Mouse (Mus musculus): ENCODE measurements at regions not wholly inside any gene's neighbourhood (a gene's known extent, or its start where the extent isn't known, plus 50 kb on each side); places are given as distances from the start of the nearest gene placed in this dataset.

GRCm38 (mm10) chr3:102574320-102574719 lies 104.6 kb downstream of the Ngf start:
- no peak for DNase-seq (ENCODE audit: low spot score)

GRCm38 (mm10) chr3:102576896-102577295 lies 107.2 kb downstream of the Ngf start:
- no peak for DNase-seq (ENCODE audit: low spot score)

DNA sequence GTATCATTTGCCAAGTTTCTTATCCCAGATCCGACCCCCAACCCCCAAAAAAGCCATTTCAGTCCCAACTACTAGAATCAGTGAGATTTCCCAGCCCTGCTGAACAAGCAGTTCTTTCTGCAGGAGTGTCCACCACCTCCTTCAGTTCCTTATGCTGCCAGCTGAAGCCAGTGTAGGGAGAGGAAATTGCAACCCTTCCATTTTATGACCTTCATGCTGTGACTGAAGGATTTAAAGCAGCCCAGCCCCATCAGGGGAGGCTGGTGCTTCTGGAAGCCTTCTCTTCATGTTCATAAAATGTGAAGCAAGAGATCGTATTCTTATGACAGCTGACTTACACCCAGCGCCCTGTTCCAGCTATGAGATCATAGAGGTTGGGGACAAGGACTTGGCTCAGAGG lies 112.1 kb downstream of the Ngf start:
- no peak for DNase-seq (ENCODE audit: low spot score)

- no peak for DNase-seq (ENCODE audit: low spot score)
Observed at GRCm38 (mm10) chr3:102585136-102585535, 115.4 kb downstream of the Ngf start.

GRCm38 (mm10) chr3:102586221-102586620 lies 116.5 kb downstream of the Ngf start:
- no peak for DNase-seq (ENCODE audit: low spot score)

GRCm38 (mm10) chr3:102592041-102592440 lies 122.3 kb downstream of the Ngf start:
- no peak for DNase-seq (ENCODE audit: low spot score)

DNA sequence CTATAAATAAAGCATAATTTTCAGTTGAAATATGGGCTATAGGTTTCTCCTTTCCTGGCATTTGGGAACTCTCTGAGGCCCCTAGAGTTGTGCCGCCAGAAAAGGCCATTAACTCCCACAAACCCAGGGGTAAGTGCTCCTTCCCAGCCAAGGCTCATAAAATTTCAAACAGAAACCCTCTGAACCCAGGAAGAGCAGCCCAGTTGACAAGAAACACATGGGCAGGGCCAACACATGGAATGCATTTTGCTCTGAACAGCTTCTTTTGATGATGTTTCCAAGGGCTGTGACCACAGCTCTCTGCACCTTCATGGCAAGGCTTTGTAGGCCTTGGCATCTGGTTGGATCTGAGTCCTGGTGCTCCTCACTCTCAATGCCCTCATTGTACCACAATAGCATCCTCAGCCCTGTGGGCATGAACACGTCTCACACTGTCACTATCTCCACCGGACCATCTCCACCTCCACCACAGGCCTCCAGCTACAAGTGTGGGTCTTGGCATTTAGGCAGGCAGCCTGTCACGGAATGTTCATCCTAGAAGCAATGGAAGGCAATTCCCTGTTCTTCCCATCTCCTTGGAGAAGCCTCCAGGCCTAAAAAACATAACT lies 127.3 kb downstream of the Ngf start:
- DNase-seq (ENCODE audit: low spot score) = no peak

GRCm38 (mm10) chr3:102599061-102599460 lies 129.3 kb downstream of the Ngf start:
- DNase-seq (ENCODE audit: low spot score) = no peak

DNA sequence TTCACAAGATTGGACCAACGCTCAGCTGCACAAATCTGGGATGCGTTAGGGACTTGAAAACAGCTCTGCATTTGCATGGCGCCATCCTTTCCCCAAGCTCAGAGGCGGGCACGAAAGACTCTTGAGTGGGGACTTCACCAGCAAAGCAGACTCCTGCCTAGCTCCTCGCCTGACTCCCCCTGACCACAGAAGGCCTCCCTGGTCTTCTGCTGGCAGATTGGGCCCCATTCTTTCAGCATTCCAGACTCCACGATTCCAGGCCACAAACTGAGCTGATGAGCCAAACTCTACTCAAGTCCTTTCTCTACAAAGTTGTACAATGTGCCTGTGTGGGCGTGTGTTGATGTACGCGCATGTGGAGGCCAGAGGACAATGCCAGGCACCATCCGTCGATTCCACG lies 131.6 kb upstream of the Tspan2 start:
- no peak for DNase-seq (ENCODE audit: low spot score)

- DNase-seq (ENCODE audit: low spot score) = no peak
Observed at GRCm38 (mm10) chr3:102605284-102605683, 129.0 kb upstream of the Tspan2 start.

DNA sequence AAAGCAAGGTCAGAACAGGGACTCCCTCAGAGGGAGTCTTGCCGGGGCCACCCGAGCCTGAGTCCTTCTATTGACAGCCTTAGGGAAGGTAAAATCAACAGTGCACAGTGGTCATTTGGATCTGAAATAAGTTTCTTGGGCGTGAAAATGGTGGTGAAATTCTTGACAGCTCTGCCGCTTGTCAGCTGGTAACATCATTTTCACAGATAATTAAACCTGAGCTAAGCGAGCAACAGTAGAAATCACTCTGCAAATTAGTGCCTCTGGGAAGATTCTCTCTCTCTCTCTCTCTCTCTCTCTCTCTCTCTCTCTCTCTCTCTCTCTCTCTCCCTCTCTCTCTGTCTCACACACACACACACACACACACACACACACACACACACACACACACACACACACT lies 123.4 kb upstream of the Tspan2 start:
- no peak for DNase-seq (ENCODE audit: low spot score)

DNA sequence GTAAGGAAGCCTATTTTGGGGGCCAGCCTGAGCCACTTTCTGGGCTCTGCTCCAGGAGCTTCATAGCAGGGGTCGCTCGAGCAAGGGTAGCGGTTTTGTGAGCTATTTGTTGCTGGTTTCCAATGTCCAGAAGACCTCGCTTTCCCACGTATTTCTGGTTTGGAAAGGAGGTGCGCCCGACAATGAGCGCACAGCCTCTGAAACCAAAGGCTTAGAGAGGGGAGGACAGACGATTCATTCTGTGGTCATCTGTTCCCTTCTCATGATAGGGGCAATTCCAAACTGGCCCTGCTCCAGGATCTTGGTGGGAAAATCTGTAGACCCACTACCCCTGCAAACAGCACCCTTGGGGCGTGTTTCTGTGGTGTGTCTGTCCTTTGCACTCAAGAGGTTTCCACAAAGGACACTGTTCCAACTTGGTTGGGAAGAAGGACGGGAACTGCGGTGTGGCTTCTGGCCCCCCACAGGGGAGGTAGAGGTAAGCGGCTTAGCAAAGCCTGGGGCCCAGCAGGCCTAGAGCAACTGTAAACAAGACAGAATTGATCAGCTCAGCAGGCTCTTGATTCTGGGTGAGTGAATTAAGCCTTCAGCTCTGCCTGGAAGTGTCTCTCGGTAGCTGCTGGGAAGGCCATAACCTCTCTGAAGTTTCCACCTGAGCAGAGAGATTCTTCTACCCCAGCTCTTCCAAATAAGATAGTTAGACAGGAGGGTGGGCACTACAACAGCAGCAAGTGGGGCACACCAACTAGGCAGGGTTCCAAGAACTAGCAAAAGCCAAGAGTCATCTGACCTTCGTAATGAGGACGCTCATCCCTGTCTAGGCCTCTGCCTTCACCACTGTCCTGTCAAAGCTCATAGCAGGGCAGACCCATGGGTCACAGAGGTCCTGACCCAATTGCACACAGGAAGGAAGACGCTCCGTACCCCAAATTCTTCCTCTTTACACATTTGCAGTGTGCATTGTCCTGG lies 122.6 kb upstream of the Tspan2 start:
- no peak for DNase-seq (ENCODE audit: low spot score)

GRCm38 (mm10) chr3:102619666-102620377 lies 114.5 kb upstream of the Tspan2 start:
- no peak for DNase-seq (ENCODE audit: low spot score)

DNA sequence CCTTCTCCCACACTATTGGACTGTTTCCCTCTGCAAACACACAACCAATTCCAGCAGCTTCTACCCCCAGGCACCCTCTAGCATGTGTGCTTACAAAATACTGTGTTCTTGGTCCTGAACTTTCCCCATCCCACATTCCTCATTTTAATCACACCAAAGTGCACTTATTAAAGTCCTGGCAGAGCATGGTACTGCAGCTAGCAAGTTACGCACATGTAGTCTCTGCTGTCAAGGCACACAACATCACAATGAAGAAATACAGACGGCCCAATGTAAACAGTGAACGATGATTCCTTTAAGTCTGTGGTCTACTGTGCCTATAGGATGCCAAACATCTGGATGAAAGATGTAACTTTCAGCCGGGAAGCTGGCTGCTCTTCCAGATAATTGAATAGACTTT lies 98.3 kb upstream of the Tspan2 start:
- DNase-seq (ENCODE audit: low spot score) = no peak

GRCm38 (mm10) chr3:102636674-102637073 lies 97.7 kb upstream of the Tspan2 start:
- no peak for DNase-seq (ENCODE audit: low spot score)

DNA sequence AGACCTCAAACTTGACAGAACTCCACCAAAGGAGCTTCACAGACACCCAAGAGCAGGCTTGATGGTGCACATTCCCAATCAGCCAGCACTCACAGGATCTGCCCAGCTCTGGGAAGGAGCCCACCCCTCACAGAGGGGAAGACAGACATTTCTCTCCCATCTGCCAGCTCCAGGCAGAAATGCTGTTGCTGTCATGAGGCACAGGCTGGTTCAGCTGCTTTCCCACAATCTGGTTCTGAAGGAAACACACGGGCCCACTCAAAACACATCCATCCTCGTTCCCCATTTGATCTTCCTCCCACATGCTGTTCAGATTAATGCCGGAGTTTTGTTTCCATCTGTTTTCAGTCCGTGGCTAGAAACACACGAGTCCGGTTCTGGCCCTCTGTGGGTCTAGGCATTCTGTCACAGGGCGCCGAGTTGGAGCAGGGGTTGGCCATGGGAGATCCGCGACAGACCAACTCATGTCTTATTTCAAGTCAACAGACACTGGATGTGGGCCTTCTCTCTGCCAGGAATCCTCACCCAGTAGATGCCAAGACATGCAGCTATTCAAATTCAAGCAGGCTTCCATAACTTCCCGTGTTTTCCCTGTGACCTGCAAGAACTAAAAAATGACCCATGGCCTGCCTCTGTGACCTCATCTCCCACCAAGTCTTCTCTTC lies 89.9 kb upstream of the Tspan2 start:
- peak; percentile 26 for DNase-seq (ENCODE audit: low spot score)

GRCm38 (mm10) chr3:102648450-102648849 lies 85.9 kb upstream of the Tspan2 start:
- DNase-seq (ENCODE audit: low spot score) = no peak

- no peak for DNase-seq (ENCODE audit: low spot score)
Observed at GRCm38 (mm10) chr3:102654962-102655361, 79.4 kb upstream of the Tspan2 start.

GRCm38 (mm10) chr3:102657116-102657515 lies 77.2 kb upstream of the Tspan2 start:
- no peak for DNase-seq (ENCODE audit: low spot score)

DNA sequence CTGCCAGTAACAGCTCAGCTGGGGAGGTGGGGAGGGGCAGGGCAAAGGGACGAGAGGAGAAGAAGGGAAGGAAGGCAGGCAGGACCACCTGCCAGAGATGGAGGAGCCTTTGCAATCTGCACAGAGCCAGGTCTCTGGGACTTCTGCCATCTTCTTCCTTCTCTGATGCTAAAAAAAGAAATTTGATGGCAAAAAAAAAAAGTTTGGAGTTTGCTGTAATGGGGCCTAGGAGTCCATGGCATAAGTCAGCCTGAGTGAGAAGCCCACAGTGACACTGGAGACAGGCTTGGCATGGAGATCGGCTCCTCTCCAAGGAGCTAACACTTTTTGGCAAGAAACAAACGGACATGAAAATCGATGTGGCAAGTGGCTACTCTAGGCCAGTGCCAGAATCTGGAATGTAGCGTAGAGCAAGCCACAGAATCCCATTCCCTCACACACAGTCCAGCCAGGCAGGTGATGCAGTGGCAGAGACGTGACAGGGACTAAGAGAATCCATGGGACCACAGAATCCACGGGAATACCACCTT lies 76.7 kb upstream of the Tspan2 start:
- no peak for DNase-seq (ENCODE audit: low spot score)

DNA sequence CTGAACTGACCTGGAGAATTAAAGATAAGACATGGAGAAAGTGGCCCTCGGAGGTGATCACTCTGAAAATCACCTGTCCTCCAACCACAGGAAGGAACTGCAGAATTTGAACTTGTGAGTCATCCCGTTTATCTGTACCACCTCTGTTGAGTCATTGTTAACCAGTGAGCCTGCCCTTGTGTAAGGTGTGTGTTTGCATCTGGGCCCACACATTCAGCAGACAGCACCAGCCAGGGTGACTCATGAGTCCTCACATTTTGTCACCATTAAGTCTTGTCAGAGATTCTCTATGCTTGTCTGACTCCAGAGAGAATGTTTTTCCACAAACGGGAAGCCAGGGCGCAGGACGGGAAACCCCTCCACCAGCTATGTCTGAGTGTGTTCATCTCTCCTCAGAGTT lies 75.0 kb upstream of the Tspan2 start:
- DNase-seq (ENCODE audit: low spot score) = no peak

GRCm38 (mm10) chr3:102661296-102661695 lies 73.0 kb upstream of the Tspan2 start:
- no peak for DNase-seq (ENCODE audit: low spot score)
